Mouse (Mus musculus) ovary, postnatal 10 days (tissue): ENCODE measurements around the gene Mut.

Source experiments
- DNase-seq: peaks from one replicate; pipeline ENCODE4 v3.0.0; 2022; ENCODE audit warnings: low spot score

Mut gene

GRCm38 (mm10) chr17:40934420-40935231, at the start of gene Mut, which contains the start of gene Cenpq:
Gene Mut (plus strand): TSS chr17:40934685.
Gene Cenpq (minus strand): TSS chr17:40935047.
- DNase-seq, result peak; percentile 94

GRCm38 (mm10) chr17:40885155-40885554, 49.3 kb upstream of the Mut start:
- DNase-seq, result no peak

- no peak for DNase-seq
Observed at GRCm38 (mm10) chr17:40887849-40888536, 46.5 kb upstream of the Mut start.

- DNase-seq, result no peak
Observed at GRCm38 (mm10) chr17:40896863-40897262, 37.6 kb upstream of the Mut start.

- no peak for DNase-seq
Observed at GRCm38 (mm10) chr17:40899783-40900363, 34.6 kb upstream of the Mut start.

GRCm38 (mm10) chr17:40903345-40903744, 31.1 kb upstream of the Mut start:
- DNase-seq, result no peak

- DNase-seq, result no peak
Observed at GRCm38 (mm10) chr17:40904056-40904597, 30.4 kb upstream of the Mut start.

GRCm38 (mm10) chr17:40904721-40905154, 29.7 kb upstream of the Mut start:
- DNase-seq, result no peak

- DNase-seq, result no peak
Observed at GRCm38 (mm10) chr17:40914250-40914649, 20.2 kb upstream of the Mut start, which contains the start of gene Glyatl3. Gene Glyatl3 (minus strand): TSS chr17:40914350.

GRCm38 (mm10) chr17:40915499-40915898, 19.0 kb upstream of the Mut start:
- no peak for DNase-seq

- DNase-seq, result no peak
Observed at GRCm38 (mm10) chr17:40933985-40934384, 500 bp upstream of the Mut start.

GRCm38 (mm10) chr17:40948518-40948917, 14.0 kb downstream of the Mut start:
- no peak for DNase-seq

GRCm38 (mm10) chr17:40977914-40978313, 43.4 kb downstream of the Mut start:
- DNase-seq, result no peak

GRCm38 (mm10) chr17:40992102-40992501, 57.6 kb downstream of the Mut start:
- DNase-seq, result no peak
